Mouse (Mus musculus) liver, embryonic 14.5 days (tissue): ENCODE data around the gene Zwilch.

Source experiments
- CTCF ChIP-seq: IDR thresholded peaks from 2 replicates; pipeline ENCODE4 v1.5.1; 2016; ENCODE audit warnings: antibody characterized with exemption, low read depth, control low read depth
- EP300 ChIP-seq: IDR thresholded peaks from 2 replicates; pipeline ENCODE4 v1.6.1; 2016; ENCODE audit warnings: antibody characterized with exemption, low read depth

- TF ChIP-seq CTCF (no peak), EP300 (no peak)
Measured at GRCm38 (mm10) chr9:64216090-64216489, 43.2 kb upstream of the Zwilch start.
